Mouse (Mus musculus): ENCODE measurements around the gene 1110051M20Rik. TPM values are rescaled to one million over a fixed set of nuclear protein-coding genes. Genes with fewer than 3 reads are reported as not detected.
A peak's percentile ranks its signal among the peaks of the same experiment; 100 is the strongest.
"Not testable (repeated sequence)": the region's sequence is repeated elsewhere in the genome, so short reads cannot be mapped to it uniquely, and the experiment has no call there.

1110051M20Rik gene
- polyA plus RNA-seq, 1 experiment from 2014 or later: 105 TPM

- Histone ChIP-seq H3K4me1 (peaks cover 4% of the 10 kb centered on the region; the same call in 1 of the 2 replicates), H3K9me3 (replicated peaks) (no peaks in the 10 kb centered on the region), H3K27me3 (no peaks in the 10 kb centered on the region), H3K36me3 (no peaks in the 10 kb centered on the region), H3K27ac (no peak overlapping the region), H3K4me2 (replicated peaks) (no peak overlapping the region), H3K9ac (no peak overlapping the region), H3K4me3 (no peak overlapping the region)
- ATAC-seq (ENCODE audit: low FRiP score): no peak
- WGBS: 75% methylated on average over 5 of the region's 5 CpGs
These were observed 202.0 kb downstream of the 1110051M20Rik start for GRCm38 (mm10) chr2:91242547-91242946.

- H3K27me3 ChIP-seq, H3K9ac ChIP-seq: not testable (repeated sequence)
- WGBS: 22% methylated on average over 4 of the region's 4 CpGs
These were observed 206.9 kb downstream of the 1110051M20Rik start for GRCm38 (mm10) chr2:91237511-91238080.

DNA sequence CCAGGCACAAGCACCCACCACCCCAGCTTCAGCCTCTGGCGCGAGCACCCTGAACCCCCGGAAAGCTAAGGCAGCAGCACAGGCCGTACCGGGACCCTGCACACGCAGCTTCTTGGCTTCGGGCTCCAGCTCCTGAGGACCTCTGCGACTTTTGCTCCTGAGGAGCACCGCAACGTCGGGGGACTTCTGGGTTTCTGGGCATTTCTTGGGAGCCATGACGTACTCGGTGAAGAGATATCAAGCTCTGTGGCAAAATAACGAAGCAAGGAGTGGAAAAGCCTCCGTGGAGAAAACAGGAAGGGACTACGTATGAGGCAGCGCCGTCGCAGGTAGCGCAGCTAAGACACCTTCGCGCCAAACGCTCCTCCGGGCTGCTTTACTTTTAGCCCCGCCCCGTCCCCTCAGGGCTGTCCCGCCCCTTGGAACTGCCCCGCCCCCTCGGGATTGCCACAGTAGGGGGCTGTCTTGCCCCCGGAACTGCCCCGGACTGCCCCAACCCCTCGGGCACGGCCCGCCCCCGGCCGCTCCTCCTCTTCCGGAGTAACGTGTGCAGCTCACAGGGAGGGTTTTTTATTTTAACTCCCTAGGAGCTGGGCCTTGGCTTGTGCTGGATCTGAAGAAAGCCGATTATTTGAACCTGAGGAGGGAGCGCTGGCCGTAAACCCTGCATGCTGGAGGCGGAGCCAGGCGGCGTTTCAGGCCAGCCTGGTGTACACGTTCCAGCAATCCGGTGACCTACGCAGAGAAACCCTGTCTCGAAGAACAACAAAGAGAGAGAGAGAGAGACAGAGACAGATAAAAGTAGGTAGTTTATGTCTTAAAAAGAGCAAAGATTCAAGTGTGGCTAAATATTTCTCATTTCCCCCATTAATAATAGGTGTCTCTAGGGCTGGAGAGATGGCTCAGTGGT, 207.6 kb downstream of the 1110051M20Rik start, which contains the start of gene Ddb2:
Gene Ddb2, minus strand, starts transcription at position 382 of the 910 bp plus-strand sequence.
- Histone ChIP-seq H3K4me1 (peaks cover 6% of the 10 kb centered on the region), H3K27ac (peak within 1 kb of the TSS; percentile 91), H3K27me3 (no peaks in the 10 kb centered on the region), H3K9ac (peak within 1 kb of the TSS; percentile 61), H3K4me3 (peak within 1 kb of the TSS; percentile 52), H3K4me2 (replicated peaks) (peak within 1 kb of the TSS; percentile 61), H3K9me3 (replicated peaks) (no peaks in the 10 kb centered on the region), H3K36me3 (peaks cover 5% of the 10 kb centered on the region; the same call in 1 of the 2 replicates)
- WGBS: under 1% methylated on average over 48 of the region's 48 CpGs
- ATAC-seq (ENCODE audit: low FRiP score): peak; percentile 98

More at GRCm38 (mm10) chr2:91237511-91238080, 206.9 kb downstream of the 1110051M20Rik start:
- Histone ChIP-seq H3K4me3 (peak overlapping the region; percentile 52), H3K27ac (peak overlapping the region; percentile 91), H3K4me2 (replicated peaks) (peak overlapping the region; percentile 61)
- H3K4me1 ChIP-seq; H3K36me3 ChIP-seq; H3K9me3 ChIP-seq (replicated peaks): not testable (repeated sequence)
- ATAC-seq (ENCODE audit: low FRiP score): peak; percentile 65

- Histone ChIP-seq H3K4me1 (no peaks in the 10 kb centered on the region), H3K27ac (no peak overlapping the region), H3K9ac (no peak overlapping the region), H3K4me3 (no peak overlapping the region), H3K9me3 (replicated peaks) (no peaks in the 10 kb centered on the region), H3K27me3 (no peaks in the 10 kb centered on the region), H3K4me2 (replicated peaks) (no peak overlapping the region), H3K36me3 (peaks cover 5% of the 10 kb centered on the region; the same call in 1 of the 2 replicates)
- 77% methylated on average over 2 of the region's 2 CpGs for WGBS
- no peak for ATAC-seq (ENCODE audit: low FRiP score)
These were observed 214.8 kb downstream of the 1110051M20Rik start for GRCm38 (mm10) chr2:91229735-91230134.

Small RNA genes lying within 50 kb of the gene (microRNA-seq; reads per million reads assigned to microRNA genes)
- gene Gm22071: not detected

Other genes with a start within 250 kb of the 1110051M20Rik start
- 1.5 and 2.0 TPM in 2 replicates for gene Nr1h3, start 241.9 kb downstream of the 1110051M20Rik start, polyA plus RNA-seq (2016; fragmentation: Nextera tagmentation; extraction: Ambion mirVana)
- 39.2 and 41.0 TPM in 2 replicates for gene Acp2, start 241.8 kb downstream of the 1110051M20Rik start, polyA plus RNA-seq (2016; fragmentation: Nextera tagmentation; extraction: Ambion mirVana)
- gene Ddb2, start 207.7 kb downstream of the 1110051M20Rik start, polyA plus RNA-seq (2016; fragmentation: Nextera tagmentation; extraction: Ambion mirVana): 10.6 and 13.4 TPM in 2 replicates
- 21.5 and 25.6 TPM in 2 replicates for gene Pacsin3, start 188.8 kb downstream of the 1110051M20Rik start, polyA plus RNA-seq (2016; fragmentation: Nextera tagmentation; extraction: Ambion mirVana)
- gene Arfgap2, start 179.7 kb downstream of the 1110051M20Rik start, polyA plus RNA-seq (2016; fragmentation: Nextera tagmentation; extraction: Ambion mirVana): 84.5 and 85.6 TPM in 2 replicates
- 5.8 and 6.4 TPM in 2 replicates for gene Lrp4, start 12.8 kb upstream of the 1110051M20Rik start, polyA plus RNA-seq (2016; fragmentation: Nextera tagmentation; extraction: Ambion mirVana)
- 136 and 139 TPM in 2 replicates for gene Ckap5, start 82.1 kb upstream of the 1110051M20Rik start, polyA plus RNA-seq (2016; fragmentation: Nextera tagmentation; extraction: Ambion mirVana)
- 0.20 and 0.23 TPM in 2 replicates for gene F2, start 191.7 kb upstream of the 1110051M20Rik start, polyA plus RNA-seq (2016; fragmentation: Nextera tagmentation; extraction: Ambion mirVana)
- gene Zfp408, start 205.1 kb upstream of the 1110051M20Rik start, polyA plus RNA-seq (2016; fragmentation: Nextera tagmentation; extraction: Ambion mirVana): 11.6 and 13.0 TPM in 2 replicates
- gene Arhgap1, start 205.2 kb upstream of the 1110051M20Rik start, polyA plus RNA-seq (2016; fragmentation: Nextera tagmentation; extraction: Ambion mirVana): 93.6 and 98.3 TPM in 2 replicates

Data from hindbrain, embryonic 12.5 days (tissue).